Mouse (Mus musculus): Measurements from ENCODE around the gene Tspan12. TPM values are rescaled to one million over a fixed set of nuclear protein-coding genes. Genes with fewer than 3 reads are reported as not detected.

Gene Tspan12
- total RNA-seq, 1 experiment from 2014 or later, result 0.40 TPM

Other genes with a start within 250 kb of the Tspan12 start
- 47.6 and 48.2 TPM in 2 replicates for gene Ing3, start 97.1 kb upstream of the Tspan12 start, total RNA-seq (2017)
- 1.8 and 2.8 TPM in 2 replicates for gene Cped1, start 133.4 kb upstream of the Tspan12 start, total RNA-seq (2017)

Data from hematopoietic stem cell, adult 5-6 weeks (primary cell).